Mouse (Mus musculus): Measurements from ENCODE around the gene Fbxl18. TPM values are rescaled to one million over a fixed set of nuclear protein-coding genes. Genes with fewer than 3 reads are reported as not detected.

The Fbxl18 gene
- total RNA-seq, 2 experiments from 2014 or later = 32.3 to 34.8 TPM

GRCm38 (mm10) chr5:142920311-142921073 lies 25.3 kb upstream of the Fbxl18 start:
- intact Hi-C loops (cut with DNase I) = no loop called here

GRCm38 (mm10) chr5:142917402-142917801 lies 22.2 kb upstream of the Fbxl18 start:
- intact Hi-C loops (cut with DNase I) = no loop called here
- DNase-seq (ENCODE audit: extremely low spot score in 1 of 2, low spot score in 2 of 2) = no peak

More at GRCm38 (mm10) chr5:142920311-142921073, 25.3 kb upstream of the Fbxl18 start:
- peak in 1 of 2 experiments; percentile 82 for DNase-seq (ENCODE audit: extremely low spot score in 1 of 2, low spot score in 2 of 2)

- no peak for DNase-seq (ENCODE audit: extremely low spot score in 1 of 2, low spot score in 2 of 2)
- intact Hi-C loops (cut with DNase I) = no loop called here
These were observed 21.4 kb upstream of the Fbxl18 start for GRCm38 (mm10) chr5:142916593-142916992.

GRCm38 (mm10) chr5:142915231-142915630 lies 20.0 kb upstream of the Fbxl18 start:
- DNase-seq (ENCODE audit: extremely low spot score in 1 of 2, low spot score in 2 of 2) = no peak

GRCm38 (mm10) chr5:142912739-142913138 lies 17.5 kb upstream of the Fbxl18 start:
- intact Hi-C loops (cut with DNase I) = no loop called here
- peak in 1 of 2 experiments; percentile 11 for DNase-seq (ENCODE audit: extremely low spot score in 1 of 2, low spot score in 2 of 2)

More at GRCm38 (mm10) chr5:142915231-142915630, 20.0 kb upstream of the Fbxl18 start:
- intact Hi-C loops (cut with DNase I) = no loop called here

- intact Hi-C loops (cut with DNase I) = no loop called here
- no peak for DNase-seq (ENCODE audit: extremely low spot score in 1 of 2, low spot score in 2 of 2)
These were observed 17.1 kb upstream of the Fbxl18 start for GRCm38 (mm10) chr5:142912320-142912719.

GRCm38 (mm10) chr5:142911629-142912028 lies 16.4 kb upstream of the Fbxl18 start:
- intact Hi-C loops (cut with DNase I) = no loop called here
- DNase-seq (ENCODE audit: extremely low spot score in 1 of 2, low spot score in 2 of 2) = peak in 1 of 2 experiments; percentile 13

GRCm38 (mm10) chr5:142909576-142910278 lies 14.5 kb upstream of the Fbxl18 start:
- DNase-seq (ENCODE audit: extremely low spot score in 1 of 2, low spot score in 2 of 2) = peak; percentile 42 to 64
- intact Hi-C loops (cut with DNase I) = loop anchor here (5.0 kb wide), 2 partner anchors 53 to 92 kb away; partner anchors contain the start of genes Fscn1 and Tnrc18

- intact Hi-C loops (cut with DNase I) = loop anchor here (5.0 kb wide), 2 partner anchors 53 to 92 kb away; partner anchors contain the start of genes Fscn1 and Tnrc18
- peak; percentile 29 to 59 for DNase-seq (ENCODE audit: extremely low spot score in 1 of 2, low spot score in 2 of 2)
These were observed 13.8 kb upstream of the Fbxl18 start for GRCm38 (mm10) chr5:142908941-142909575.

GRCm38 (mm10) chr5:142907803-142908559 lies 12.8 kb upstream of the Fbxl18 start:
- peak; percentile 18 to 76 for DNase-seq (ENCODE audit: extremely low spot score in 1 of 2, low spot score in 2 of 2)
- intact Hi-C loops (cut with DNase I) = loop anchor here (5.0 kb wide), 2 partner anchors 54 to 91 kb away; partner anchors contain the start of genes Fscn1 and Tnrc18

GRCm38 (mm10) chr5:142907048-142907802 lies 12.0 kb upstream of the Fbxl18 start:
- peak; percentile 81 for DNase-seq (ENCODE audit: extremely low spot score in 1 of 2, low spot score in 2 of 2)
- intact Hi-C loops (cut with DNase I) = loop anchor here (5.0 kb wide), 2 partner anchors 55 to 90 kb away; partner anchors contain the start of genes Fscn1 and Tnrc18

- peak; percentile 96 to 98 for DNase-seq (ENCODE audit: extremely low spot score in 1 of 2, low spot score in 2 of 2)
- intact Hi-C loops (cut with DNase I) = loop anchor here (5.0 kb wide), 2 partner anchors 56 to 89 kb away; partner anchors contain the start of genes Fscn1 and Tnrc18
These were observed 11.4 kb upstream of the Fbxl18 start, which contains the start of gene Actb for GRCm38 (mm10) chr5:142906532-142907047. Gene Actb (minus strand): TSS chr5:142906754.

- intact Hi-C loops (cut with DNase I) = loop anchor here (5.0 kb wide), 2 partner anchors 56 to 89 kb away; partner anchors contain the start of genes Fscn1 and Tnrc18
- DNase-seq (ENCODE audit: extremely low spot score in 1 of 2, low spot score in 2 of 2) = peak; percentile 97 to 98
These were observed 10.7 kb upstream of the Fbxl18 start for GRCm38 (mm10) chr5:142905725-142906531.

GRCm38 (mm10) chr5:142905038-142905695 lies 9.9 kb upstream of the Fbxl18 start:
- intact Hi-C loops (cut with DNase I) = loop anchor here (5.0 kb wide), 2 partner anchors 57 to 88 kb away; partner anchors contain the start of genes Fscn1 and Tnrc18
- no peak for DNase-seq (ENCODE audit: extremely low spot score in 1 of 2, low spot score in 2 of 2)

- intact Hi-C loops (cut with DNase I) = loop anchor here (5.0 kb wide), 2 partner anchors 58 to 87 kb away; partner anchors contain the start of genes Fscn1 and Tnrc18
- peak in 1 of 2 experiments; percentile 12 for DNase-seq (ENCODE audit: extremely low spot score in 1 of 2, low spot score in 2 of 2)
These were observed 9.2 kb upstream of the Fbxl18 start for GRCm38 (mm10) chr5:142904208-142905037.
